Comparison of ENCODE assay signal across 16 mouse cellular contexts in genomic region chr1:98173907-98174810, GRCm38 (mm10).
DNase-seq lines count a peak whose midpoint lies in the region; ATAC-seq lines count a peak whose summit lies in the region.
"Had no signal": no experiment of that assay in that cellular context is flagged by ENCODE, and none has a peak within 500 bp of the region (broad histone marks: within the 10 kb centered on the region; RNA-seq: fewer than 3 reads in every experiment).

No protein-coding gene starts in this region.

- no peak overlapping the region for H3K9ac ChIP-seq in embryonic facial prominence, embryonic 12.5 days
- peak overlapping the region; percentile 24; the same call in 1 of the 2 replicates for H3K9ac ChIP-seq in hindbrain, embryonic 14.5 days
- no peak overlapping the region for H3K9ac ChIP-seq in midbrain, embryonic 16.5 days (ENCODE audit: low read depth, low read length)
- no peak overlapping the region for H3K9ac ChIP-seq in kidney, embryonic 14.5 days (ENCODE audit: low read depth, low read length)
- H3K9ac ChIP-seq: liver, embryonic 14.5 days had no signal

- H3K4me1 ChIP-seq in embryonic facial prominence, embryonic 12.5 days: no peaks in the 10 kb centered on the region
- peaks cover 18% of the 10 kb centered on the region; the same call in 1 of the 2 replicates for H3K4me1 ChIP-seq in hindbrain, embryonic 14.5 days (replicated peaks; ENCODE audit: control insufficient read depth, insufficient read depth, low read length)
- peaks cover 10% of the 10 kb centered on the region for H3K4me1 ChIP-seq in midbrain, embryonic 16.5 days (ENCODE audit: control insufficient read depth, insufficient read depth, low read length)
- no peaks in the 10 kb centered on the region for H3K4me1 ChIP-seq in kidney, embryonic 14.5 days (ENCODE audit: control insufficient read depth, insufficient read depth, low read length)

- WGBS in embryonic facial prominence, embryonic 12.5 days: 50% methylated on average over 11 of the region's 11 CpGs
- 41% methylated on average over 11 of the region's 11 CpGs for WGBS in hindbrain, embryonic 14.5 days
- 34% methylated on average over 11 of the region's 11 CpGs for WGBS in midbrain, embryonic 16.5 days
- 75% methylated on average over 11 of the region's 11 CpGs for WGBS in kidney, embryonic 14.5 days

- no peak overlapping the region for H3K4me3 ChIP-seq in embryonic facial prominence, embryonic 12.5 days
- no peak overlapping the region for H3K4me3 ChIP-seq in hindbrain, embryonic 14.5 days (replicated peaks; ENCODE audit: low read length)
- H3K4me3 ChIP-seq in midbrain, embryonic 16.5 days (ENCODE audit: low read depth, low read length): no peak overlapping the region
- no peak overlapping the region for H3K4me3 ChIP-seq in kidney, embryonic 14.5 days (ENCODE audit: low read length)

- H3K9me3 ChIP-seq in embryonic facial prominence, embryonic 12.5 days: no peaks in the 10 kb centered on the region
- H3K9me3 ChIP-seq in hindbrain, embryonic 14.5 days (ENCODE audit: control insufficient read depth, low read length): no peaks in the 10 kb centered on the region
- H3K9me3 ChIP-seq in midbrain, embryonic 16.5 days (replicated peaks; ENCODE audit: control insufficient read depth, low read length, poor library complexity, severe bottlenecking): no peaks in the 10 kb centered on the region
- H3K9me3 ChIP-seq in kidney, embryonic 14.5 days (ENCODE audit: control insufficient read depth, low read length): no peaks in the 10 kb centered on the region

- DNase-seq in embryo, embryonic 11 days: peak; percentile 8
- no peak for DNase-seq in embryo, embryonic 10 days (ENCODE audit: low spot score)
- no peak for DNase-seq in hindbrain, embryonic 14.5 days (ENCODE audit: low spot score)
- DNase-seq in thymus, postnatal 25 days: no peak
- no peak for DNase-seq in heart, postnatal 36 days
- DNase-seq: adrenal gland, postnatal 36 days; cerebellum, adult 18-20 months; heart, adult 18-20 months; heart, postnatal 14 days; kidney, postnatal 25 days; layer of hippocampus, postnatal 36 days; right cerebral cortex, postnatal 25 days had no signal

- H3K4me2 ChIP-seq in embryonic facial prominence, embryonic 12.5 days (replicated peaks): no peak overlapping the region
- H3K4me2 ChIP-seq in hindbrain, embryonic 14.5 days (replicated peaks): peak overlapping the region; percentile 25; the same call in 1 of the 2 replicates
- H3K4me2 ChIP-seq in midbrain, embryonic 16.5 days (ENCODE audit: low read length): no peak overlapping the region
- H3K4me2 ChIP-seq in kidney, embryonic 14.5 days (replicated peaks; ENCODE audit: low read depth, low read length): no peak overlapping the region

- peak overlapping the region; percentile 74; the same call in 1 of the 2 replicates for H3K27ac ChIP-seq in embryonic facial prominence, embryonic 12.5 days
- H3K27ac ChIP-seq in hindbrain, embryonic 14.5 days: peak overlapping the region; percentile 74
- H3K27ac ChIP-seq in midbrain, embryonic 16.5 days (ENCODE audit: low read length): peak overlapping the region; percentile 66
- no peak overlapping the region for H3K27ac ChIP-seq in kidney, embryonic 14.5 days (ENCODE audit: low read depth, low read length)
- H3K27ac ChIP-seq: liver, embryonic 14.5 days had no signal

- intact Hi-C loops in heart, postnatal 36 days (cut with DNase I): no loop called here

- no peak for ATAC-seq in embryonic facial prominence, embryonic 12.5 days (ENCODE audit: insufficient number of reproducible peaks, insufficient read depth, low FRiP score, low TSS enrichment)
- peak; percentile 67; the same call in 1 of the 2 replicates for ATAC-seq in hindbrain, embryonic 14.5 days (ENCODE audit: low FRiP score)
- ATAC-seq in midbrain, embryonic 16.5 days: peak; percentile 67
- ATAC-seq in kidney, embryonic 14.5 days (ENCODE audit: low FRiP score, low TSS enrichment): no peak

- no peaks in the 10 kb centered on the region for H3K27me3 ChIP-seq in embryonic facial prominence, embryonic 12.5 days
- H3K27me3 ChIP-seq in hindbrain, embryonic 14.5 days (ENCODE audit: control insufficient read depth, insufficient read depth, low read length): no peaks in the 10 kb centered on the region
- no peaks in the 10 kb centered on the region for H3K27me3 ChIP-seq in midbrain, embryonic 16.5 days (ENCODE audit: control insufficient read depth, insufficient read depth, low read depth, low read length)
- H3K27me3 ChIP-seq in kidney, embryonic 14.5 days (ENCODE audit: control insufficient read depth, insufficient read depth, low read length): no peaks in the 10 kb centered on the region

- no peaks in the 10 kb centered on the region for H3K36me3 ChIP-seq in embryonic facial prominence, embryonic 12.5 days
- H3K36me3 ChIP-seq in hindbrain, embryonic 14.5 days (replicated peaks; ENCODE audit: control insufficient read depth, insufficient read depth): no peaks in the 10 kb centered on the region
- H3K36me3 ChIP-seq in midbrain, embryonic 16.5 days (ENCODE audit: control insufficient read depth, insufficient read depth, low read length): no peaks in the 10 kb centered on the region
- H3K36me3 ChIP-seq in kidney, embryonic 14.5 days (ENCODE audit: control insufficient read depth, insufficient read depth, low read length): no peaks in the 10 kb centered on the region

Comparison
In these comparisons a context has a peak if more than half of its experiments do, and no peak if none do; other contexts are left out.
1. ATAC-seq: peak in hindbrain, embryonic 14.5 days (single experiment) and midbrain, embryonic 16.5 days (single experiment); none in embryonic facial prominence, embryonic 12.5 days (single experiment) and kidney, embryonic 14.5 days (single experiment).